Mouse (Mus musculus): Measurements from ENCODE around the gene Cnpy1. TPM values are rescaled to one million over a fixed set of nuclear protein-coding genes. Genes with fewer than 3 reads are reported as not detected.

Gene Cnpy1
- 0.08 and 0.21 TPM in 2 replicates for polyA plus RNA-seq (2015; fragmentation: Nextera tagmentation; extraction: Ambion mirVana)

DNA sequence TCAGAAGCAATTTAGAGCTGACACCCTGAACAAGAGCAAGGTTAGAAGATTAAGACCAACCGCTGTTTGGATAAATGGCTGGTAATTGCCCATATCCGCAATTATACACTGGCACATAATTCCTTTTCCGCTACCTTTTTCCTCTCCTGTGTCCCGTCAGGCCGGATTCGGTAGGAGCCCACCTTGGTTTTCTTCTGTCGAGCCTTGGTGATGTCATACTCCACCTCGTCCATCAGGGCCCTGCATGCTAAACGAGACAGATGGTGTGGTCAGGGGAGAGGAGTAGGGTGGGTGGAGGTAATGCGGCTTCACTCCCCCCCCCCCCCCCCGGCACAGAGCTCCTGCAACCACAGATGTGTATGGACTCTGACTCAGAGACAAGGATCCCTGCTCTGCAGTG lies at the start of gene Cnpy1:
TSS of gene Cnpy1 (minus strand) at position 233 of the 400 bp plus-strand sequence.
- TF ChIP-seq CTCF (IDR thresholded peaks at IDR 0.05; ENCODE audit: low read depth): no peak
- no peak for TF ChIP-seq EP300 (optimal IDR thresholded peaks at IDR 0.05)
- Histone ChIP-seq H3K9me3 (ENCODE audit: control insufficient read depth, low read length) (no peaks in the 10 kb centered on the region), H3K27ac (replicated peaks) (no peak within 1 kb of the TSS), H3K4me3 (ENCODE audit: low read depth, low read length) (no peak within 1 kb of the TSS), H3K4me2 (replicated peaks; ENCODE audit: low read depth) (no peak within 1 kb of the TSS), H3K36me3 (ENCODE audit: control insufficient read depth, insufficient read depth, low read length) (no peaks in the 10 kb centered on the region), H3K27me3 (ENCODE audit: control insufficient read depth, insufficient read depth, low read length) (no peaks in the 10 kb centered on the region), H3K9ac (ENCODE audit: low read length) (no peak within 1 kb of the TSS), H3K4me1 (replicated peaks; ENCODE audit: control insufficient read depth, insufficient read depth) (no peaks in the 10 kb centered on the region)
- DNase-seq (ENCODE audit: low spot score) (no peak), ATAC-seq (ENCODE audit: low FRiP score, low TSS enrichment) (no peak)
- WGBS: 70% methylated on average over 11 of the region's 11 CpGs

DNA sequence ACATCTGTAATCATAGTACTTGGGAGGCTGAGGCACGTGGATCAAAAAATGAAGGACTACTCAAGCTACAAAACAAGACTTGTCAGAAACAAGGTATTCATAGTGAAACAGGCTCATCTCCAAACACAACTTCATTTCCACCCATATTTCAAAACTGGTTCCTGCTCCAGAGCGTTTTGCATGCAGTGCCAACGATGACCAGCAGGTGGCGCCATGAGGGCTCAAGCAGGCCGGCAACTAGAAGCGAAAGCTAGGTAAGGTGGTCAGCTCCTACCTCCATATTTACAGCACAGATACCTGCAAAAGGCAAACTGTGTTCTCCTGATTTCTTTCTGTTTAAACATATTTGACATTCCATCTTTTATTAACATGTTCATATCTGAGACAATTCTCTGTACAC lies 48.4 kb upstream of the Cnpy1 start:
- Histone ChIP-seq H3K27ac (replicated peaks) (no peak overlapping the region), H3K36me3 (ENCODE audit: control insufficient read depth, insufficient read depth, low read length) (no peaks in the 10 kb centered on the region), H3K9me3 (ENCODE audit: control insufficient read depth, low read length) (no peaks in the 10 kb centered on the region), H3K27me3 (ENCODE audit: control insufficient read depth, insufficient read depth, low read length) (no peaks in the 10 kb centered on the region), H3K4me2 (replicated peaks; ENCODE audit: low read depth) (no peak overlapping the region), H3K9ac (ENCODE audit: low read length) (no peak overlapping the region), H3K4me1 (replicated peaks; ENCODE audit: control insufficient read depth, insufficient read depth) (no peaks in the 10 kb centered on the region), H3K4me3 (ENCODE audit: low read depth, low read length) (no peak overlapping the region)
- 6% methylated on average over 6 of the region's 6 CpGs for WGBS
- ATAC-seq (ENCODE audit: low FRiP score, low TSS enrichment): no peak
- TF ChIP-seq CTCF (IDR thresholded peaks at IDR 0.05; ENCODE audit: low read depth) (peak; percentile 99), EP300 (optimal IDR thresholded peaks at IDR 0.05) (no peak)
- peak; percentile 88 for DNase-seq (ENCODE audit: low spot score)

DNA sequence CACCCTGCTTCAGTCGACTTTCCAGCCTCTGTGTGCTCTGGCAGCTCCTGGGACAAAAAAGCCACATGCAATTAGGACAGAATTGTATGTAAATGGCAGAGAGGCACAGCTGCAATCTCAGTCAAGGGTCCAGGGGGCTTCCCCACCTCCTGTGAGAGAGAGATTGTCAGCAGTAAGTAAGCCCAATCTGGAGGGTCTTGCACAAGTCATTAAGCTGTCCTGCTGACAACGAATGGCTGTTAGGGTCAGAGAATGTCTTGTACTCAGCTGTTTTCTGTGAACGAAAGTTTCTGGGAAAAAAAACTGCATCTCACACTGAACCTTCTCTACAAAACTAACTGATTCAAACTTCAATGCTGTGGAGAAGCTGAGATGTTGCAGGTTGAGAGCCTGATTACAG lies 46.7 kb upstream of the Cnpy1 start:
- DNase-seq (ENCODE audit: low spot score): no peak
- WGBS: 27% methylated on average over 3 of the region's 3 CpGs

DNA sequence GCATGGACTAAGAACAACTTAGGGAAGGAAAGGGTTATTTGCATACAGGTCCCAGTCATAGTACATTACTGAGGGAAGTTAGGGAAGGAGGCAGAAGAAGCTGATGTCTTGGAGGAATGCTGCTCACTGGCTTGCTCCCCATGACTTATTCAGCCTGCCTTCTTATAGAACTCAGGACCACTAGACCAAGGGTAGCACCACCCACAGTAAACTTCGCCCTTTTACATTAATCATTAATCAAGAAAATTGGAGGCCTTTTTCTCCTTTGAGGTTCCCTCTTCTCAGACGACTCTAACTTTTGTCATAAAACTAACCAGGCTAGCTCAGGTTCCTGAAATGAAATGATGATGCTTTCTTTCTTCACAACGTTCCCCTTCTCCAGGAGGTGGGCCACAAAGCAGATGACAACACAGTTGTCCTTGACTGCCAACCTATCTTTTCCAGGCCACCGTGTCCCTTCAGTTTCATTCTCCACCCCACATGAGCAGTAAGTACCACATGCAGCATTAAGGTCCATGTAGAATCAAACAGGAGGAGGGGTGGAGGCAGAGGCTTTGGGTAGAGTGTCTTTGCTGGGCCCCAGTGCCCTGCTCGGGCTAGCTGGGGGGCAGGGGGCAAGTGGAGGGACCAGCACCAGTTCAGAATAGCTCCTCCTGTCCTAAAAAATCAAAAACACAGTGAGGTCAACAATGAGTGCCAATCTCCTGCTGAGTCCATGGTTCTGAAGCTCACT lies 45.7 kb upstream of the Cnpy1 start:
- Histone ChIP-seq H3K4me3 (ENCODE audit: low read depth, low read length) (no peak overlapping the region), H3K27ac (replicated peaks) (no peak overlapping the region), H3K4me1 (replicated peaks; ENCODE audit: control insufficient read depth, insufficient read depth) (no peaks in the 10 kb centered on the region), H3K4me2 (replicated peaks; ENCODE audit: low read depth) (no peak overlapping the region), H3K9ac (ENCODE audit: low read length) (no peak overlapping the region), H3K9me3 (ENCODE audit: control insufficient read depth, low read length) (no peaks in the 10 kb centered on the region), H3K27me3 (ENCODE audit: control insufficient read depth, insufficient read depth, low read length) (no peaks in the 10 kb centered on the region), H3K36me3 (ENCODE audit: control insufficient read depth, insufficient read depth, low read length) (no peaks in the 10 kb centered on the region)
- 65% methylated on average over 5 of the region's 5 CpGs for WGBS
- ATAC-seq (ENCODE audit: low FRiP score, low TSS enrichment): no peak
- no peak for DNase-seq (ENCODE audit: low spot score)
- no peak for TF ChIP-seq CTCF (IDR thresholded peaks at IDR 0.05; ENCODE audit: low read depth)
- no peak for TF ChIP-seq EP300 (optimal IDR thresholded peaks at IDR 0.05)

More for the DNA sequence above, 46.7 kb upstream of the Cnpy1 start:
- H3K4me2 ChIP-seq (replicated peaks; ENCODE audit: low read depth): no peak overlapping the region
- no peaks in the 10 kb centered on the region for H3K36me3 ChIP-seq (ENCODE audit: control insufficient read depth, insufficient read depth, low read length)
- H3K9ac ChIP-seq (ENCODE audit: low read length): no peak overlapping the region
- H3K27me3 ChIP-seq (ENCODE audit: control insufficient read depth, insufficient read depth, low read length): no peaks in the 10 kb centered on the region
- ATAC-seq (ENCODE audit: low FRiP score, low TSS enrichment): no peak
- H3K9me3 ChIP-seq (ENCODE audit: control insufficient read depth, low read length): no peaks in the 10 kb centered on the region
- H3K4me3 ChIP-seq (ENCODE audit: low read depth, low read length): no peak overlapping the region
- H3K27ac ChIP-seq (replicated peaks): no peak overlapping the region
- TF ChIP-seq EP300 (optimal IDR thresholded peaks at IDR 0.05) (no peak), CTCF (IDR thresholded peaks at IDR 0.05; ENCODE audit: low read depth) (no peak)
- H3K4me1 ChIP-seq (replicated peaks; ENCODE audit: control insufficient read depth, insufficient read depth): no peaks in the 10 kb centered on the region

DNA sequence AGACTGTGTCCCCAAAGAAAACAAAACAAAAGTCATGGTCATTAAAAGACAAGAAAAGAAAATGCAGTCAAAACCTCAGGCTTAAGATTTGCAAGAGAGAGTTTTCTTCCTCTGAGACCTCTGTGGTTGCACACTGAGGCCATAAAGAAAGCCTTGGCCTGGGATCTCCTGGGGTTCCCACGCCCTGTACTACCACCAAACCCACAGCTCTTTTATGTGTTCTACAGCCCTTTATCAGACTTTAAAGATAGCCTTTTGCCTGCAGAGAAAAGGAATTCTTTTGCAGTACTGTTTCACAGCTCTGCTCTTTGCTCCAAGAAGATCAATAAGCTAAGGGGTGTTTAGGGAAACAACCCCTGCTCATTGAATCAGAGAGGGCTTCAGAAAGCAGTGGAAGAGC lies 45.0 kb upstream of the Cnpy1 start:
- Histone ChIP-seq H3K36me3 (ENCODE audit: control insufficient read depth, insufficient read depth, low read length) (no peaks in the 10 kb centered on the region), H3K27ac (replicated peaks) (no peak overlapping the region), H3K4me2 (replicated peaks; ENCODE audit: low read depth) (no peak overlapping the region), H3K4me1 (replicated peaks; ENCODE audit: control insufficient read depth, insufficient read depth) (no peaks in the 10 kb centered on the region), H3K9me3 (ENCODE audit: control insufficient read depth, low read length) (no peaks in the 10 kb centered on the region), H3K9ac (ENCODE audit: low read length) (no peak overlapping the region), H3K4me3 (ENCODE audit: low read depth, low read length) (no peak overlapping the region), H3K27me3 (ENCODE audit: control insufficient read depth, insufficient read depth, low read length) (no peaks in the 10 kb centered on the region)
- no peak for TF ChIP-seq CTCF (IDR thresholded peaks at IDR 0.05; ENCODE audit: low read depth)
- TF ChIP-seq EP300 (optimal IDR thresholded peaks at IDR 0.05): no peak
- WGBS: 57% methylated on average over 1 of the region's 1 CpGs
- no peak for ATAC-seq (ENCODE audit: low FRiP score, low TSS enrichment)
- no peak for DNase-seq (ENCODE audit: low spot score)

DNA sequence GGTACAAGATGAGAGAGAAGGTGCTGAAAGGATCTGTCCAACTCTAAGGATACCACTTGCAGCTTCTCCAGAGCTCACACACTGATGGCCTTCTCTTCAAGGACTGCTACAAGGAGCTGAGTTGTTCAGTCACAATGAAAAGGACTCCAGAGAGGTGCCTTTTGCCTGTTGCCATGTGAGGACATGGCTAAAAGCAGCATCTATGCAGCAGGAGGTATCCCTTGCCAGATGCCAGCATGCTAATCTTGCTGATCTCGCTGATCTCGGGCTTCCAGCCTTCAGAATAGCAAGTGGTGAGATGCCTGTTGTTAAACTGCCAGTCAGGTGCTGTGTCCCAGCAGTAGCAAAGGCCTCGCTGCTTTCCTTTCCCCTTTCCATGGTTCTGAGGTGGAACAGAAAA lies 43.5 kb upstream of the Cnpy1 start:
- no peaks in the 10 kb centered on the region for H3K9me3 ChIP-seq (ENCODE audit: control insufficient read depth, low read length)
- no peak overlapping the region for H3K9ac ChIP-seq (ENCODE audit: low read length)
- H3K4me3 ChIP-seq (ENCODE audit: low read depth, low read length): no peak overlapping the region
- ATAC-seq (ENCODE audit: low FRiP score, low TSS enrichment): no peak
- no peaks in the 10 kb centered on the region for H3K4me1 ChIP-seq (replicated peaks; ENCODE audit: control insufficient read depth, insufficient read depth)
- no peaks in the 10 kb centered on the region for H3K27me3 ChIP-seq (ENCODE audit: control insufficient read depth, insufficient read depth, low read length)
- no peak for DNase-seq (ENCODE audit: low spot score)
- H3K36me3 ChIP-seq (ENCODE audit: control insufficient read depth, insufficient read depth, low read length): no peaks in the 10 kb centered on the region
- TF ChIP-seq CTCF (IDR thresholded peaks at IDR 0.05; ENCODE audit: low read depth) (no peak), EP300 (optimal IDR thresholded peaks at IDR 0.05) (no peak)
- H3K4me2 ChIP-seq (replicated peaks; ENCODE audit: low read depth): no peak overlapping the region
- H3K27ac ChIP-seq (replicated peaks): no peak overlapping the region
- 55% methylated on average over 3 of the region's 3 CpGs for WGBS

Data from stomach, postnatal 0 days (tissue).